Mouse (Mus musculus) hindbrain, postnatal 0 days (tissue): ENCODE results near the gene Entpd3. TPM values are rescaled to one million over a fixed set of nuclear protein-coding genes. Genes with fewer than 3 reads are reported as not detected.

Source experiments
- ATAC-seq: fragments of 200-750 bp; cut with Nextera tagmentation; 2 replicates; pipeline ENCODE4 v1.8.0; 2017; ENCODE audit warnings: mild to moderate bottlenecking, moderate TSS enrichment, moderate library complexity
- DNase-seq: peaks from one replicate; pipeline ENCODE4 v3.0.0-alpha.2; 2015; ENCODE audit warnings: low spot score
- H3K27ac ChIP-seq: fragments of 300-500 bp; sonication (generic); 2 replicates; pipeline ENCODE4 v1.5.1; 2014; ENCODE audit warnings: mild to moderate bottlenecking
- H3K27me3 ChIP-seq: fragments of 300-500 bp; sonication (generic); 2 replicates; pipeline ENCODE4 v1.6.1; 2014; ENCODE audit warnings: low read length, mixed read lengths; ENCODE audit not compliant: insufficient read depth
- H3K36me3 ChIP-seq: fragments of 300-500 bp; sonication (generic); 2 replicates; pipeline ENCODE4 v1.6.1; 2014; ENCODE audit warnings: low read length, mixed read lengths; ENCODE audit not compliant: insufficient read depth
- H3K4me1 ChIP-seq: fragments of 300-500 bp; sonication (generic); 2 replicates; pipeline ENCODE4 v1.6.1; 2014; ENCODE audit warnings: antibody characterized with exemption, low read length, mixed read lengths; ENCODE audit not compliant: insufficient read depth
- H3K4me2 ChIP-seq: fragments of 300-500 bp; sonication (generic); 2 replicates; pipeline ENCODE4 v1.6.1; 2014; ENCODE audit warnings: low read depth, mild to moderate bottlenecking, low read length, moderate library complexity, mixed read lengths
- H3K4me3 ChIP-seq: fragments of 300-500 bp; sonication (generic); 2 replicates; pipeline ENCODE4 v1.5.1; 2014; ENCODE audit warnings: low read length
- H3K9ac ChIP-seq: fragments of 300-500 bp; sonication (generic); replicated peaks from 2 replicates; pipeline ENCODE4 v1.6.1; 2014; ENCODE audit warnings: mild to moderate bottlenecking, low read length, moderate library complexity, mixed read lengths
- H3K9me3 ChIP-seq: fragments of 300-500 bp; sonication (generic); 2 replicates; pipeline ENCODE4 v1.6.1; 2016; ENCODE audit warnings: low read length, mixed read lengths
- CTCF ChIP-seq: IDR thresholded peaks from 2 replicates; pipeline ENCODE4 v1.5.1; 2016; ENCODE audit warnings: antibody characterized with exemption, control low read depth, low read depth
- WGBS: fragments of 180-500 bp; shearing (Covaris S2); extraction: QIAGEN DNeasy Blood & Tissue Kit; methylation state at CpG from one replicate; pipeline ENCODE4 v1.1.7; 2014; 5-methylcytosine and 5-hydroxymethylcytosine counted together
- polyA plus RNA-seq: library from polyadenylated mRNA; unstranded; fragments of >200 nt; fragmentation: Nextera tagmentation; extraction: Ambion mirVana; gene quantifications from 2 replicates; pipeline ENCODE4 v1.2.1, GENCODE M21; 2015
- total RNA-seq: library from RNA; depleted of rRNA; stranded (reverse); fragments of >200 nt; gene quantifications from 2 replicates; pipeline ENCODE4 v1.2.3, GENCODE M21; 2014

Entpd3 gene
- total and polyA plus RNA-seq, 2 experiments from 2014 or later, result 4.0 to 4.4 TPM

DNA sequence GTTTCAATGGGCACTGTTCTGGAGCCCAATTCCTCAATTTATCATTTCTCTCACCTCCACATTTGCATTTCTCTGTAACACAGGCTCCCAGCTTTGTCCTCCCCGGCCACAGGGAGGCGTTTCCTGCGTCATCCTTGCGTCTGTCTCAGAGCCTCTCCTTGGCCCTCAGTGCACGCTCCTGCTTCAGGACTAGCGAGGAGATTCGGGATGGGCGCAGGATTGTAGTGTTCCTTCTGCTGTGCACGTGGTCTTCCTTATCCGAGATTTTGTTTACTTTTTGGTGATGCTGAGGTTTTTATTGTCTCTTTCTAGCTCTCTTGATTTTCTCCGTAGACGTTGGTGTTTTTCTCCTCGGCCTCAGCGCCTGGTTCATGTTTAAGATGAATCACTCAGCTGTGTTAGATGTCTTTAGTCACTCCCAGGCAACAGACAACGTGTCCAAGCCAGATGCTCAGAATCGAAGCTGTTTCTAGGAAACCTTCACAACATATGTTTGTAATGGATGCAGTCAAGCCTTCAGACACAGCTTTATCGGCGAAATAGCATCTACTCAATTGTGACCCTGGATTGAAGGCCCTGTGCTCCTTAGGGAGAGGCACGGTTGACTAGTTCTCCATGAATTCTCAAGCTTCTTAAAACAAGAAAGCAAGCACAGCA, 20.0 kb upstream of the Entpd3 start:
- DNase-seq, result peak; percentile 53
- H3K4me1 ChIP-seq, result no peaks in the 10 kb centered on the region
- TF ChIP-seq CTCF, result peak; percentile 35
- H3K27ac ChIP-seq, result no peak overlapping the region
- H3K4me3 ChIP-seq, result no peak overlapping the region
- ATAC-seq, result no peak
- H3K36me3 ChIP-seq, result no peaks in the 10 kb centered on the region
- 30% methylated on average over 19 of the region's 19 CpGs for WGBS
- H3K9ac ChIP-seq, result no peak overlapping the region
- H3K4me2 ChIP-seq, result no peak overlapping the region
- H3K9me3 ChIP-seq, result no peaks in the 10 kb centered on the region
- no peaks in the 10 kb centered on the region for H3K27me3 ChIP-seq

DNA sequence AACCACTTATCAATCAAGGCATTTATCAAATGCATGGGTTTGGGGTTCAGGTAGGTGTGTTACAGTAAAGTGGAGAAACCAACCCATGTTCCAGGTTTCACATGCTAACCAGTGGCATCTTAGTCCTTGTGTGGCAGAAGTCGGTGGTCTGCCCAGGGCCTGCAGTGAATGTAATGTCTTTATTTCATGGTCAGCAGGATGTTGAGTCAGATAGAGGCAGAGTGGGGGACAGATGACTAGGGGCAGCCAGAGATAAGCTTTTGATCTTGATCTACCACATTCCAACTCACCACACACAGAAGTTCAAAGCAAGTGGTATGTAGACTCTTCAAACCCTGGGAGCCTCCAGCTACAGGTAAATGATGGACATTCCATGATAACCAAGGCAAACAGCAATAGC, 18.5 kb upstream of the Entpd3 start:
- Histone ChIP-seq H3K4me2 (no peak overlapping the region), H3K36me3 (no peaks in the 10 kb centered on the region), H3K9me3 (no peaks in the 10 kb centered on the region), H3K27me3 (no peaks in the 10 kb centered on the region), H3K9ac (no peak overlapping the region), H3K4me1 (no peaks in the 10 kb centered on the region), H3K4me3 (no peak overlapping the region), H3K27ac (no peak overlapping the region)
- no peak for DNase-seq
- WGBS, result 59% methylated on average over 1 of the region's 1 CpGs
- ATAC-seq, result no peak
- no peak for TF ChIP-seq CTCF

- no peak overlapping the region for H3K9ac ChIP-seq
- H3K36me3 ChIP-seq, result no peaks in the 10 kb centered on the region
- DNase-seq (no peak), ATAC-seq (no peak)
- TF ChIP-seq CTCF, result no peak
- H3K27me3 ChIP-seq, result no peaks in the 10 kb centered on the region
- H3K4me2 ChIP-seq, result no peak overlapping the region
- H3K4me1 ChIP-seq, result no peaks in the 10 kb centered on the region
- WGBS, result 51% methylated on average over 4 of the region's 4 CpGs
- no peak overlapping the region for H3K27ac ChIP-seq
- no peaks in the 10 kb centered on the region for H3K9me3 ChIP-seq
- H3K4me3 ChIP-seq, result no peak overlapping the region
These were observed 12.3 kb upstream of the Entpd3 start for GRCm38 (mm10) chr9:120527270-120527669.

DNA sequence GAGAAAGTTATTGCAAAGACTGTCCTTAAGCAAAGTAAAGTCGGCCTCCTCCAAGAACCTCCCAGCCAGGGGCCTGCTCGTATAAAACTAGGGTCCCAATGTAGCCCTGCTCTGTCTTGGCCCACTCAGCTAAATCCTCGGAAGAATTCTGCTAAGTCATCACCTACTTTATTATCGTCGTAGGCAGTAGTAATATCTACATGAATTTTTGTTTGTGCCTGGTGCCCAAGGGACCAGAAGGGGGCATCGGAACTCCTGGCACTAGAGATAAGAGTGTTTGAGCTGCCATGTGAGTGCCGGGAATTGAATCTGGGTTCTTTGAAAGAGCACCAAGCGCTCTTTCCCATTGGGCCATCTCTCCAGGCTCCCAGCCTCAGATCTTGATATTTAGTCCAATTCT, 11.7 kb upstream of the Entpd3 start:
- no peak overlapping the region for H3K4me2 ChIP-seq
- no peaks in the 10 kb centered on the region for H3K36me3 ChIP-seq
- no peaks in the 10 kb centered on the region for H3K27me3 ChIP-seq
- no peak overlapping the region for H3K4me3 ChIP-seq
- no peaks in the 10 kb centered on the region for H3K9me3 ChIP-seq
- ATAC-seq (no peak), DNase-seq (no peak)
- no peaks in the 10 kb centered on the region for H3K4me1 ChIP-seq
- 89% methylated on average over 8 of the region's 8 CpGs for WGBS
- no peak overlapping the region for H3K27ac ChIP-seq
- H3K9ac ChIP-seq, result no peak overlapping the region
- TF ChIP-seq CTCF, result no peak

GRCm38 (mm10) chr9:120528815-120529510, 10.7 kb upstream of the Entpd3 start:
- Histone ChIP-seq H3K9ac (no peak overlapping the region), H3K36me3 (no peaks in the 10 kb centered on the region), H3K27ac (no peak overlapping the region), H3K27me3 (no peaks in the 10 kb centered on the region), H3K4me3 (no peak overlapping the region), H3K4me2 (no peak overlapping the region), H3K9me3 (no peaks in the 10 kb centered on the region), H3K4me1 (no peaks in the 10 kb centered on the region)
- ATAC-seq, result no peak
- DNase-seq, result no peak
- 87% methylated on average over 17 of the region's 17 CpGs for WGBS
- no peak for TF ChIP-seq CTCF

GRCm38 (mm10) chr9:120530471-120530870, 9.1 kb upstream of the Entpd3 start:
- Histone ChIP-seq H3K9ac (no peak overlapping the region), H3K27ac (no peak overlapping the region), H3K9me3 (no peaks in the 10 kb centered on the region), H3K4me3 (no peak overlapping the region), H3K4me2 (no peak overlapping the region), H3K27me3 (no peaks in the 10 kb centered on the region), H3K4me1 (no peaks in the 10 kb centered on the region), H3K36me3 (no peaks in the 10 kb centered on the region)
- WGBS, result 84% methylated on average over 5 of the region's 5 CpGs
- ATAC-seq (no peak), DNase-seq (no peak)
- no peak for TF ChIP-seq CTCF

GRCm38 (mm10) chr9:120532062-120532461, 7.6 kb upstream of the Entpd3 start:
- Histone ChIP-seq H3K9ac (no peak overlapping the region), H3K9me3 (no peaks in the 10 kb centered on the region), H3K4me1 (no peaks in the 10 kb centered on the region), H3K4me3 (no peak overlapping the region), H3K27ac (no peak overlapping the region), H3K36me3 (no peaks in the 10 kb centered on the region), H3K27me3 (no peaks in the 10 kb centered on the region), H3K4me2 (no peak overlapping the region)
- DNase-seq, result no peak
- TF ChIP-seq CTCF, result no peak
- WGBS, result 79% methylated on average over 6 of the region's 6 CpGs
- no peak for ATAC-seq
